In the genomic region with DNA sequence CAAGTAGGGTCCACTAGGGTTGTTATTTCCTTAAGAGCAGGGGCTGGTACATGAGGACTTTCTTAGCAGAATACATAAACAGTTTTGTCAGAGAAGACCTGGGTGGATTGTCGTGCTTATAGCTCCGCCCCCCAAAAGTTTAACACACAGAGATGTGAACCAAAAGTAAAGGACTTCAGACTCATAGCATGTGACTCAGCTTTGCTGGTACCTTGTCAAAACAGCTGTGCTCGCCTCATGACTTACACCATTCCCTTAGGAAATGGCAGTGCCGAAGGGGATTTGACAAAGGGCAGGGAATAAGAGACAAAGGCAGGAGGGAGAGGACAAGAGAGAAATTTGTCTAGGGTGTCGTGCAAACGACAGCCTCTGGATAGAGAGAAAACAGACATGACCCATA, we compare ENCODE assay signal across 24 mouse cellular contexts.
"Had no signal": no experiment of that assay in that cellular context is flagged by ENCODE, and none has a peak within 500 bp of the region (broad histone marks: within the 10 kb centered on the region; RNA-seq: fewer than 3 reads in every experiment).

No protein-coding gene starts in this region.

- H3K4me1 ChIP-seq: heart, embryonic 12.5 days; kidney, embryonic 15.5 days; limb, embryonic 13.5 days; liver, embryonic 13.5 days; liver, embryonic 15.5 days had no signal

- DNase-seq: gastrocnemius, adult 2 months; gastrocnemius, postnatal 10 days; gastrocnemius, postnatal 25 days; heart, adult 18-20 months; heart, postnatal 10 days; heart, postnatal 4 days; kidney, adult 11 months; kidney, postnatal 14 days; kidney, postnatal 36 days; layer of hippocampus, adult 9-11 months; left cerebral cortex, postnatal 4 days; liver, embryonic 13.5 days had no signal

- H3K36me3 ChIP-seq: heart, embryonic 12.5 days; hindbrain, embryonic 10.5 days; hindbrain, embryonic 12.5 days; kidney, embryonic 15.5 days; limb, embryonic 13.5 days; limb, embryonic 15.5 days; liver, embryonic 13.5 days; liver, embryonic 15.5 days had no signal

- H3K9me3 ChIP-seq: heart, embryonic 12.5 days; hindbrain, embryonic 10.5 days; hindbrain, embryonic 12.5 days; kidney, embryonic 15.5 days; limb, embryonic 13.5 days; limb, embryonic 15.5 days; liver, embryonic 13.5 days; liver, embryonic 15.5 days had no signal

- H3K4me2 ChIP-seq: heart, embryonic 12.5 days; hindbrain, embryonic 12.5 days; hindbrain, embryonic 14.5 days; kidney, embryonic 15.5 days; limb, embryonic 13.5 days; limb, embryonic 15.5 days; liver, embryonic 11.5 days; liver, embryonic 13.5 days; liver, embryonic 15.5 days had no signal

- H3K27me3 ChIP-seq: heart, embryonic 12.5 days; hindbrain, embryonic 12.5 days; kidney, embryonic 15.5 days; limb, embryonic 13.5 days; limb, embryonic 15.5 days; liver, embryonic 13.5 days; liver, embryonic 15.5 days had no signal

- ATAC-seq: hindbrain, embryonic 16.5 days; intestine, embryonic 16.5 days had no signal

- H3K4me3 ChIP-seq: gastrocnemius, adult 2 months; heart, embryonic 12.5 days; hindbrain, embryonic 10.5 days; hindbrain, embryonic 12.5 days; kidney, embryonic 15.5 days; limb, embryonic 13.5 days; limb, embryonic 15.5 days; liver, embryonic 13.5 days; liver, embryonic 15.5 days had no signal

- H3K27ac ChIP-seq: gastrocnemius, adult 2 months; hindbrain, embryonic 10.5 days; hindbrain, embryonic 12.5 days; hindbrain, embryonic 14.5 days; kidney, embryonic 15.5 days; kidney, postnatal 0 days; limb, embryonic 13.5 days; limb, embryonic 15.5 days; liver, embryonic 13.5 days; liver, embryonic 15.5 days had no signal
